Mouse (Mus musculus) brain, embryonic 14.5 days (tissue): ENCODE measurements around the gene Fcf1.

ENCODE experiments used
- CTCF ChIP-seq: fragments of 200-500 bp; IDR thresholded peaks from 2 replicates; pipeline ENCODE4 v1.5.1; 2012; ENCODE audit warnings: inconsistent platforms, mild to moderate bottlenecking, moderate library complexity, borderline replicate concordance; ENCODE audit not compliant: insufficient read depth, insufficient read length; ENCODE audit errors: extremely low read depth
- POLR2A ChIP-seq: fragments of 200-500 bp; IDR thresholded peaks from 2 replicates; pipeline ENCODE4 v1.6.1; 2012; ENCODE audit warnings: mild to moderate bottlenecking, inconsistent platforms, borderline replicate concordance; ENCODE audit not compliant: poor library complexity, insufficient read depth, insufficient read length, severe bottlenecking; ENCODE audit errors: extremely low read depth

DNA sequence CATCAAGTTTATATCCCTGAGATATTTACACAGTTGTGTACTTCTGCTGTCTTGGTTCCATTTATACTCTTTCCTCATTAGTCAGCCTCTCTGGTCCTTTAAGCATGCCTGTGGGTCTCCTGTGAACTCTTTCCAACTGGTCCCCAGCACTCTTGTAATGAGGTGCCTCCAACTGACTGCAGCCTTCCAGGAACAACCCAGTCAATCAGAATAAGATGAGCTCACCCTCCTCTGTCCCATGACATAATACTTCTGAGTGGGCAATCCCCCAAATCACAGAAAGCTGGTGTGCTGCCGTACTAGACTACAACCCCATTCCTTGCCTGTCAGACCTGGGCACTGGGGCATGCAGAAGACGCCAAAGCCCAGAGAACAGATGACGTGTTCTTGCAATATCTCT, 14.4 kb upstream of the Fcf1 start:
- TF ChIP-seq CTCF (no peak), POLR2A (no peak)
